Mouse (Mus musculus): Measurements from ENCODE around the gene Rps6ka2. TPM values are rescaled to one million over a fixed set of nuclear protein-coding genes. Genes with fewer than 3 reads are reported as not detected.

Rps6ka2 gene
- polyA plus RNA-seq, 1 experiment from 2014 or later: 16.0 TPM

GRCm38 (mm10) chr17:7265291-7265690 lies 95.4 kb downstream of the Rps6ka2 start:
- Histone ChIP-seq H3K36me3 (peaks cover 6% of the 10 kb centered on the region; the same call in 1 of the 2 replicates), H3K27me3 (no peaks in the 10 kb centered on the region), H3K4me2 (replicated peaks) (no peak overlapping the region), H3K4me1 (peaks cover 34% of the 10 kb centered on the region), H3K4me3 (no peak overlapping the region), H3K9me3 (no peaks in the 10 kb centered on the region), H3K9ac (no peak overlapping the region), H3K27ac (no peak overlapping the region)
- WGBS: 67% methylated on average over 4 of the region's 4 CpGs
- no peak for ATAC-seq (ENCODE audit: low FRiP score, low read depth)

GRCm38 (mm10) chr17:7265705-7266368 lies 95.9 kb downstream of the Rps6ka2 start:
- no peaks in the 10 kb centered on the region for H3K9me3 ChIP-seq
- no peak overlapping the region for H3K9ac ChIP-seq
- no peak for ATAC-seq (ENCODE audit: low FRiP score, low read depth)
- 58% methylated on average over 12 of the region's 12 CpGs for WGBS
- H3K4me1 ChIP-seq: peaks cover 35% of the 10 kb centered on the region
- H3K4me2 ChIP-seq (replicated peaks): no peak overlapping the region
- H3K27ac ChIP-seq: no peak overlapping the region
- H3K36me3 ChIP-seq: peaks cover 6% of the 10 kb centered on the region; the same call in 1 of the 2 replicates
- no peaks in the 10 kb centered on the region for H3K27me3 ChIP-seq
- H3K4me3 ChIP-seq: no peak overlapping the region

DNA sequence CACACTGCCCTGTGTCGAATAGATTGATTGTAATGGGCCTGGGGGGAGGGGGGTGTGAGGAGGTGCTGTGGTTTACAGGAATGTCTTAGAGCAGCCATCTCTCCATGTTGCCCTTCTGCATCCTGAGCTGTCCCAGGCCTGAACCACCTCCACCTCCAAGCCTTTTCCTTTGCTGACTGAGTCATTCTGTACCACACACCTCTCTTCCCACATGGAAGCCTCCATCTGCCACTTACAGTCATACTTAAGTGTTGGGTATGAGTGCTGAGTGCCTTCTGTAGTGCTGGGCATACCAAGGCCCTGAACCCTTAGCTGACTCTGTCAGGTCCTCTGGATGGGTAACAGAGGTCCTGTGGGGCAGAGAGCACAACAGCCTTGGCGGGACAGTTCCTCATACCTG lies 97.9 kb downstream of the Rps6ka2 start:
- no peak overlapping the region for H3K4me3 ChIP-seq
- peaks cover 23% of the 10 kb centered on the region for H3K4me1 ChIP-seq
- H3K27ac ChIP-seq: no peak overlapping the region
- no peak overlapping the region for H3K4me2 ChIP-seq (replicated peaks)
- WGBS: 86% methylated on average over 2 of the region's 2 CpGs
- no peaks in the 10 kb centered on the region for H3K27me3 ChIP-seq
- no peak for ATAC-seq (ENCODE audit: low FRiP score, low read depth)
- no peaks in the 10 kb centered on the region for H3K9me3 ChIP-seq
- peaks cover 6% of the 10 kb centered on the region; the same call in 1 of the 2 replicates for H3K36me3 ChIP-seq
- H3K9ac ChIP-seq: no peak overlapping the region

GRCm38 (mm10) chr17:7269151-7269806 lies 99.4 kb downstream of the Rps6ka2 start:
- H3K27ac ChIP-seq: no peak overlapping the region
- no peaks in the 10 kb centered on the region for H3K9me3 ChIP-seq
- WGBS: 65% methylated on average over 12 of the region's 12 CpGs
- no peak overlapping the region for H3K4me2 ChIP-seq (replicated peaks)
- peaks cover 6% of the 10 kb centered on the region; the same call in 1 of the 2 replicates for H3K36me3 ChIP-seq
- peaks cover 29% of the 10 kb centered on the region for H3K4me1 ChIP-seq
- no peak overlapping the region for H3K9ac ChIP-seq
- H3K27me3 ChIP-seq: no peaks in the 10 kb centered on the region
- no peak overlapping the region for H3K4me3 ChIP-seq
- no peak for ATAC-seq (ENCODE audit: low FRiP score, low read depth)

GRCm38 (mm10) chr17:7270506-7270905 lies 100.6 kb downstream of the Rps6ka2 start:
- Histone ChIP-seq H3K36me3 (0 out of 2 replicates have a peak, but pooled peaks cover 5% of the 10 kb centered on the region), H3K4me1 (peaks cover 23% of the 10 kb centered on the region), H3K9ac (no peak overlapping the region), H3K4me2 (replicated peaks) (no peak overlapping the region), H3K4me3 (no peak overlapping the region), H3K27me3 (no peaks in the 10 kb centered on the region), H3K9me3 (no peaks in the 10 kb centered on the region), H3K27ac (no peak overlapping the region)
- 45% methylated on average over 8 of the region's 8 CpGs for WGBS
- no peak for ATAC-seq (ENCODE audit: low FRiP score, low read depth)

GRCm38 (mm10) chr17:7271522-7272134 lies 101.7 kb downstream of the Rps6ka2 start:
- ATAC-seq (ENCODE audit: low FRiP score, low read depth): peak; percentile 78
- H3K9me3 ChIP-seq: no peaks in the 10 kb centered on the region
- 48% methylated on average over 10 of the region's 10 CpGs for WGBS

GRCm38 (mm10) chr17:7273054-7273453 lies 103.1 kb downstream of the Rps6ka2 start:
- Histone ChIP-seq H3K9ac (no peak overlapping the region), H3K4me2 (replicated peaks) (no peak overlapping the region), H3K27ac (no peak overlapping the region), H3K4me1 (peaks cover 19% of the 10 kb centered on the region), H3K36me3 (peaks cover 14% of the 10 kb centered on the region; the same call in 1 of the 2 replicates), H3K27me3 (no peaks in the 10 kb centered on the region), H3K4me3 (no peak overlapping the region), H3K9me3 (no peaks in the 10 kb centered on the region)
- 51% methylated on average over 9 of the region's 9 CpGs for WGBS
- ATAC-seq (ENCODE audit: low FRiP score, low read depth): no peak

More at GRCm38 (mm10) chr17:7271522-7272134, 101.7 kb downstream of the Rps6ka2 start:
- Histone ChIP-seq H3K36me3 (0 out of 2 replicates have a peak, but pooled peaks cover 5% of the 10 kb centered on the region), H3K9ac (no peak overlapping the region), H3K27ac (no peak overlapping the region), H3K4me3 (no peak overlapping the region), H3K27me3 (no peaks in the 10 kb centered on the region), H3K4me2 (replicated peaks) (no peak overlapping the region), H3K4me1 (peaks cover 19% of the 10 kb centered on the region)

- Histone ChIP-seq H3K27me3 (no peaks in the 10 kb centered on the region), H3K27ac (no peak overlapping the region), H3K4me2 (replicated peaks) (no peak overlapping the region), H3K4me3 (no peak overlapping the region), H3K9ac (no peak overlapping the region), H3K9me3 (no peaks in the 10 kb centered on the region), H3K36me3 (peaks cover 22% of the 10 kb centered on the region; the same call in 1 of the 2 replicates), H3K4me1 (peaks cover 19% of the 10 kb centered on the region)
- 83% methylated on average over 10 of the region's 10 CpGs for WGBS
- ATAC-seq (ENCODE audit: low FRiP score, low read depth): no peak
Observed at GRCm38 (mm10) chr17:7273785-7274184, 103.9 kb downstream of the Rps6ka2 start.

- Histone ChIP-seq H3K4me1 (no peaks in the 10 kb centered on the region), H3K9ac (no peak overlapping the region), H3K27me3 (no peaks in the 10 kb centered on the region), H3K27ac (no peak overlapping the region), H3K36me3 (peaks cover 50% of the 10 kb centered on the region), H3K4me3 (no peak overlapping the region), H3K9me3 (no peaks in the 10 kb centered on the region), H3K4me2 (replicated peaks) (no peak overlapping the region)
- WGBS: 93% methylated on average over 15 of the region's 15 CpGs
- no peak for ATAC-seq (ENCODE audit: low FRiP score, low read depth)
Observed at GRCm38 (mm10) chr17:7278702-7279242, 108.9 kb downstream of the Rps6ka2 start.

- Histone ChIP-seq H3K36me3 (peaks cover 51% of the 10 kb centered on the region), H3K4me2 (replicated peaks) (no peak overlapping the region), H3K27me3 (no peaks in the 10 kb centered on the region), H3K27ac (no peak overlapping the region), H3K9ac (no peak overlapping the region), H3K4me3 (no peak overlapping the region), H3K9me3 (no peaks in the 10 kb centered on the region), H3K4me1 (no peaks in the 10 kb centered on the region)
- WGBS: 91% methylated on average over 9 of the region's 9 CpGs
- no peak for ATAC-seq (ENCODE audit: low FRiP score, low read depth)
Observed at GRCm38 (mm10) chr17:7279251-7279650, 109.3 kb downstream of the Rps6ka2 start.

DNA sequence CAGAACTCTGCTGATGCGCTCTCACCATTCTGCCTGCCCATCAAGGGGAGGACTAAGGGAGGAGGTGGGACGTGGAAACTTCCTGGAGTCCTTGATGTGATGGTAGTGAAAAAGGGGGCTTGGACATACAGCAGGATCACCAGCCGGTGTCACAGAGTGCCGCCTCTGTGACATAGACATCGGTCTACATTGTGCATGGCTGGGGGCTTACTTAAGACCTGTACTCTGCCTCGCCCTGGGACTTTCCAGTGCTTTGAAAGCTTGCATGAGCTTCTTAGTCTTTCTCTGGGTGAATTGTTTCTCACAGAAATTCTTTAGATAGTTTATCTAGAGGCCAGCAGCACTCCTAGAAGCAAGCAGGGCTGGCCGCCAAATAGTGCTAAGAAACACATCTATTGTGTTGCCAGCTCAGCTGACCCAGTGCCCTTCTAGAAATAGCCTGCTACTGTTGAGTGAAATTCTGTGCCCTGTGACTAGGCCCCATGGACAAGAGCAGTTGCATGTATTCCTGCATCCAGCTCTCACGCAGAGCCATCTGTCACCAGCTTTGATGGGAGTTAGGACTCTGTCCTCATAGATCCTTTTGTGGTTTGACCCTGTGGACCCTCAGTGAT lies 114.5 kb downstream of the Rps6ka2 start:
- 82% methylated on average over 8 of the region's 8 CpGs for WGBS
- Histone ChIP-seq H3K36me3 (peaks cover 44% of the 10 kb centered on the region), H3K27me3 (no peaks in the 10 kb centered on the region), H3K4me2 (replicated peaks) (no peak overlapping the region), H3K9ac (no peak overlapping the region), H3K4me3 (no peak overlapping the region), H3K27ac (no peak overlapping the region), H3K9me3 (no peaks in the 10 kb centered on the region), H3K4me1 (no peaks in the 10 kb centered on the region)
- no peak for ATAC-seq (ENCODE audit: low FRiP score, low read depth)

GRCm38 (mm10) chr17:7285292-7285691 lies 115.4 kb downstream of the Rps6ka2 start:
- 85% methylated on average over 12 of the region's 12 CpGs for WGBS
- ATAC-seq (ENCODE audit: low FRiP score, low read depth): no peak
- Histone ChIP-seq H3K4me3 (no peak overlapping the region), H3K4me1 (no peaks in the 10 kb centered on the region), H3K27ac (no peak overlapping the region), H3K4me2 (replicated peaks) (no peak overlapping the region), H3K9me3 (no peaks in the 10 kb centered on the region), H3K9ac (no peak overlapping the region), H3K27me3 (no peaks in the 10 kb centered on the region), H3K36me3 (peaks cover 45% of the 10 kb centered on the region)

All from limb, embryonic 13.5 days (tissue).